Mouse (Mus musculus) WW6 (cell line): ENCODE measurements around the gene Fbxw9.
A peak's percentile ranks its signal among the peaks of the same experiment; 100 is the strongest.

ENCODE experiments used
- DNase-seq: peaks from one replicate; pipeline ENCODE4 v3.0.0-alpha.2; 2013; ENCODE audit warnings: low read depth, low spot score

The Fbxw9 gene

DNA sequence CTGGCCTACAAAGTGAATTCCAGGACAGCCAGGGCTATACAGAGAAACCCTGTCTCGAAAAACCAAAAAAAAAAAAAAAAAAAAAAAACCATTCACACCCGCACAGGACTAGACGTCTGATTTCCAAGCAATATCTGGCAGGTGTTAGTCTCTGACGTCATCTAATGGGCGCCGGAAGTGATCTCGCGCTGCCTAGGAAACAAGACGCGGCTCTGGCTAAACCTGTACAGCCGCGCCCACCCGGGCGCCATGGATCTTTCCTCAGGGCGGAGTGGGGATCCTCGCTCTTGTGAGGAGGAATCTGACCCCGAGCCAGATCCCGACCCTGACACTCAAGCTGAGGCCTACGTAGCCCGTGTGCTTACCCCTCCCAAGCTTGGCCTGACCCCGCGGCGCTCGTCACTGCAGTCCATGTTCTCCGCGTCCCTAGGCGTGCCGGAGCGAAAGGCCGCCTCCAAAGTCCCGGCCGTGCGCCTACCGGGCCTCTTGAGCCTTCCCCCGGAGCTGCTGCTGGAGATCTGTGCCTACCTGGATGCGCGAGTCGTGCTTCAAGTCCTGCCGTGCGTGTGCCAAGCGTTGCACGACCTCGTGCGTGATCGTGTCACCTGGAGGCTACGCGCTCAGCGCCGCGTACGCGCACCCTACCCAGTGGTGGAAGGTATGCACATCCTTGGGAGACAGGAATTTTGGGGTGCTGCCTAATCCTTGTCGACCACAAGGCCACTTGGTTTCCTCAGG lies at the start of gene Fbxw9:
TSS of gene Fbxw9 (plus strand) at position 177 of the 738 bp plus-strand sequence.
- DNase-seq: peak; percentile 92

DNA sequence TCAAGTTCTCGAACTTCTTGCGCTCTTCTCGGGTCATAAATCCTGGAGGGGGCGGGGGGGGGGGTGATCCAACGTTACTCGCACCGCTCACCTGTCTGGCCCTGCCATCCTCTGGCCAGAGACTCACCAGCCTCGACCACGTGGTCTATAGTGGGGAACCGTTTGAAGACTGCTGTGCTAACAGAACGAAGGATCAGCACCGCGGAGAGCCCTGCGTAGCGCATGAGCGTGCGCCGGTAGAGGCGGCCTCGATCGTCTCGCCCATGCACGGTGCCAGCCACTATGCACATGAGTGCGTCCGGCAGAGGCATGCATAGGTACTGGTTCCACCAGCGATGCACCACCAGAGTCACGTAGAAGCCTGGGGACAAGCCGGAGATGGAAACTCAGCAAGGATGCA lies 48.6 kb upstream of the Fbxw9 start:
- DNase-seq: no peak

DNA sequence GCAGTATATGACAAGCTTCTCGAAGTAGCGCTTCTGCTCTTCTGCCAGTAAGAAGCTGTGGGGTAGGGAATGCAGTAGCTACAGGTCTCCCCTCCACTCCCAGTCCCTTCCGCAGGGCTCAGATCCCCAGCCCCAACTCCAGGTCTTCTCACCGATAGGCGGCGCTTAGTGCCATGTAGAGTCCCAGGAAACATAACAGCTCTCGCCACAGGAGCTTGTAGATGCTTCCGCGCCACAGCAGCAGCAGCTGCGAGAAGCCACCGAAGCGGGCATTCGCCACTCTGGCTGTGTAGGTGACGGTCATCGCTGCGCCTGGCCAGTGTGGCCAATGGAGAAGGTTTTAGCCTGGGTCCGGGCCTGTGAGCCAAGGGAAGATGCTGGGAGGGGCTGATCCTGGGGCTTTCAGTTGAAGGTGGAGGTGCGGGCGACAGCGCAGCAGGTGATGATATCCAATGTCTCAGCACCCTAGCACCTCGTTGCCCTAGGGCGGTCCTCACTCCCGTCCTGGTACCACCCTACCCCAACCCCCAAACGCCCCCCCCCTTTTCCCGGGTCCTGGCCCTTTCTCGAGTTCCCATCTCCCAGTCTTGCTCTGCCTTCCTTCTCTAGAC lies 46.5 kb upstream of the Fbxw9 start:
- DNase-seq: no peak

DNA sequence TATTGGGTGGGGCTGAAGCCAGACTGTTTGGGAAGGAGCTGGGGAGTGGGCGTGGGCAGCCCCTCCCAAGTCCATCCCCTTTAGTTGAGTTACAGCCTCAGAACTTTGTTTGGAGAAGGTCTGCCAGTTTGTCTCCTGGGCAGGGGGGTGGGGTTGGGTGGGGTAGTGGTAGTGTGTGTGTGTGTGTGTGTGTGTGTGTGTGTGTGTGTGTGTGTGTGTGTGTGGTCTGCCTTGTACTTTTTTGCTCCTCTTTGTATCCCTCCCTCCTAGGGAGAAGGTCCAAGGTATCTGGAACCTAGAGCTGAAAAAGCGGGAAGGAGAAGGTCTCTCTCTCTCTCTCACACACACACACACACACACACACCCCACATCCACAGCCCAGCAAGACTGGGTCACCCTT lies 45.4 kb upstream of the Fbxw9 start, which contains the start of gene Best2:
TSS of gene Best2 (minus strand) at position 101 of the 400 bp plus-strand sequence.
- no peak for DNase-seq

DNA sequence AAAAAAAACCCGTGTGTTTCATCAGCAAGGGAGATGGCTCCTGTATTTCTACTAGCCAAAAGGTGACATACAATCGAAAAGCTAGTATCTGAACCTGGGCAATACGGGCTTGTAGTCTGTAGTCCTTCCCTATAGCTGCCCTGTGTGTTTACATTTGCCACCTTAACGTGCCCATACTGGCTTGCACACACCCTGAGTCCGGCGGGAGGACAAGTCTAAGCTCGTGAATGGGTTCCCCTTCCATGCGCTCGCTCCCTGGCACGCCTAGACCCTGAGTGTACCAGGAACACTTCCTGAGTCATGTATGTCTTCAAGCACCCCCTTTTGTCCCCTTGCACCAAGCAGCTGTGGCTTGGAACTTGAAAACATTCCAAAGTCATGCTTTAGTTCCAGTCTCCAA lies 43.1 kb upstream of the Fbxw9 start:
- DNase-seq: no peak

DNA sequence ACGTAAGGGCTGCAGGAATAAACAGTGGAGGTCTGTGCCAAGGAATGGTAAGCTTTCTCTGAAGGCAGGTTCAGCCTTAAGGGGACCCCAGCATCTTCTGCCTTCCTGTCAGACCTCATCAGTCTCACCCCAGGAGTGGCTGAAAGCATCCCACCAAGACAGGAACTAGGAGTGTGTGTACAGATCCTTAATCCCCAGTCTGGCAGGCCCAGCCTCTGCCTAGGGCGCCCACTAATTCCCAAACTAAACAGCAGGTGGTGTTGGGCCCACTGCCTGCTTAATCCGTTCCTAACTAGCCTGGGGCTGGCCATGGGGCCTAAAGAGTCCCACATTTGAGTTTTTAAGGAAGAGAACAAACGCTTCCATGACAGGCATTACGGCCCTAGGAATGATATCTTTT lies 42.6 kb upstream of the Fbxw9 start:
- DNase-seq: no peak

DNA sequence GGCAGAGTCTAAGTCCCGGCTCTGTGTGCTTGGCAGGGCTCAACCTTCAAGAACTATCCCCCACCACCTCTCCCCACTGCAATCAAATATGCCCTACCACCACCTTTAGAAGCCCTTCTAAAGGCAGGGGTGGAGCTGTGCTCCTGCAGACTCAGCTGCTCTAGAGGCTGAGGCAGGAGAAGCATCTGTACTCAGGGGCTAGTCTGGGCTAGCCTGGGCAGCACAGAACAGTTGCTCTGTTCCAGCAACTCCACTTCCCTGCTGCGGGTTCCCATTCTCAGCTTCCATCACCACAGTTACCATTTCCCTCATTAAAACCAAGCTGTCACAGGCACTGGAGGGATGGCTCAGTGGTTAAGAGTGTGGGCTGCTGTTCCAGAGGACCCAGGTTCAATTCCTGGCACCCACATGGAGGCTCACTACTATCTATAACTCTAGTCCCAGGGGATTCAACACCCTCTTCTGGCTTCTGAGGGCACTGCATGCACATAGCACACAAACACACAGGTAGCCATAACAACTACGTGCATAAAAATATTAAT lies 38.3 kb upstream of the Fbxw9 start:
- DNase-seq: no peak

DNA sequence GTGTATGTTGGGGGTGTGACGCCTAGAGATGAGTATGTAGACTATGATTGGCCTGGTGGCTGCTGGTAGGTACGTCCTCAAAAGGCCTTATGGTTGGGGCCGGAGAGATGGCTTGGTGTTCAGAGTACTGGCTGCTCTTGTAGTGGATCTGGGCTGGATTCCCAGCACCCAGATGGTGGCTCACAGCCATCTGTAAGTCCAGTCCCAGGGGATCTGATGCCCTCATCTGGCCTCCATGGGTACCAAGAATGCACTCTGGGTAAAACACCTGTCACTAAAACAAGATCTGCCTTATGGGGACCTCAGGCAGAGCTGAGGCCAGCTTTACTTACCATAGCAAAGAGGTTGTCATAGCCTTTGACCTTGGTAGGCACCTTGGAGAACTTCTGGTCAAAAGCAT lies 36.0 kb upstream of the Fbxw9 start:
- no peak for DNase-seq

DNA sequence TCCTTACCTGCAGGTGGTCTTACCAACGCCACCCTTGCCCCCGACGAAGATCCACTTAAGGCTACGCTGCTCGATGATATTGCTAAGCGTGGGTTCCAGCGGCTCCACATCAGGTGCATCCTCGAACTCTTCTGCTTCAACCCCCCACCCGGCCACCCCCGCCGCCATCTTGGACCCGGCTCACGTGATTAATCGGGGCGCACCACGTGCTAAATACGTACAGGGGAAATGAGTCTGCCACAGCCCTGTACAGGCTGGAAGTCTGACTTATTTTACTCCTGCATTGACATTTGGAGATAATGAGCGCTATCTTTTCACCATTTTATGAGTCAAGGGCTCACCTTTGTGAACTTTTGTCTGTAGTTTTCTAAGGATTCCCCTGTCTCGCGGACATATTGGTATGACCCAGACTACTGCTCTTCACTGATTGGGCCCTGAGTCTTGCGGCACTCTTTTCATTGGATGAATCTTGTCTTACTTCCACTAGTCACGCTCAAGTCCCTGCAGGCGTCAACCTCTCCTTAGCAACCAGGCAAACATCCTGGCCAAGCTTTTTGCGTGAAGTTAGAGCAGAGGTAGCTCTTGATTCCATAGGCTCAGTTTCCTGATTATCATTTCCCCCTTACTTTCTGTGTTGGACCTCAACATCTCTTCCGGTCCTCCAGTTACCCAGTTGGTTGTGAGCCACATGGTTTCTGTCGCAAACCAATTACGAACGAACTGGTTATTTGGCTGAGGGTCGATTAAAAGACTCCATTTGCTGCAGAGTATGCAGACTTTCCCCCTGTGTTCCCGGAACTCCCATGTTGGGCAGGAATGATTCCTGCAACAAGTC lies 34.5 kb upstream of the Fbxw9 start, which contains the start of gene Asna1:
TSS of gene Asna1 (minus strand) at position 184 of the 835 bp plus-strand sequence.
- no peak for DNase-seq

DNA sequence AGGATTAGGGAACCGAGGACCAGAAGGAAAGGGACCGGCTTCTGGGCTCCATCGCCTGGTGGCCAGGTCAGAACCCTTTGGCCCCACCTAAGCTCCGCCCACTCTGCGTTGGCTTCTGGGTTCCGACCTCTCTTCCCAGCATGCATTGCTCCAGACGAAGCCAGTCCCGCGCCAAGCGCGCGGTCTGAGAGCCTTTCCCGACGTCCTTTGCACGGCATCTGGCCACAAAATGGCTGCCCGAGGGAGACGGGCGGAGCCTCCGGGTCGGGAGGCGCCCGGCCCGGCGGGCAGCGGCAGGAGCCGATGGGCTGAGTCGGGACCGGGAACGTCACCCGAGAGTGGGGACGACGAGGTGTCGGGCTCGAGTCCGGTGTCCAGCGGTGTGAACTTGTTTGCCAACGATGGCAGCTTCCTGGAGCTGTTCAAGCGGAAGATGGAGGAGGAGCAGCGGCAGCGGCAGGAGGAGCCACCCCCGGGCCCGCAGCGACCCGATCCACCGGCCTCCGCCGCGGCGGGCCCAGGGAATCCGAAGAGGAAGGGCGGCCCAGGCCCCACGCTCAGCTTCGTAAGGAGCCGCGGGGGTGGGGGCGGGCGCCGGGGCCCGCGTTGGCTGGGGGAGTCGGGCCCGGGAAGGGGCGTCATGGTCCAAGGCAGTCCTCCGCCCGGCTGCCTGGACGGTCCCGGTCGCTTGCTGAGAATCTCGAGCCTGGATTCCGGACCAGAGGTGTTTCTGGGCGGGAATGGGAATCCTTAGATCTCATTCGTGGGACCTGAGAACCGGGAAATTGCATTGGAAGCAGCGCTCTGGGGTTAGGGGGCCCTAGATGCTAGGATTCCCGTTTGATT lies 33.0 kb upstream of the Fbxw9 start, which contains the start of gene Trir:
TSS of gene Trir (plus strand) at position 154 of the 846 bp plus-strand sequence.
- DNase-seq: peak; percentile 99

DNA sequence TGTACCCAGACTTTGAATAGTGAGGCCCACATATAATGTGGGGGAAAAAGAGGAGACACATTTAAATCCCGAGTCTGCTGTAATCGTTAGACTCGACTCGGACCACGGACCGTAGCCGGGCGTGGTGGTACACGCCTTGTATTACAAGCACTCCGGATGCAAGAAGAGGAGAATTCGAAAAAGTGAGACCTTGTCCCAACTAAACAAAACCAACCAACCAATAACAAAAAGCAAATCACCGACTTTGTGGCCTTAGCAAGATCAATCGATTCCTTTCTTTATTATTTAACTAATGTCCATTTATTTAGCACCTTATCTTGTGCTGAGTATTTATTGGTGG lies 32.4 kb upstream of the Fbxw9 start:
- DNase-seq: no peak

DNA sequence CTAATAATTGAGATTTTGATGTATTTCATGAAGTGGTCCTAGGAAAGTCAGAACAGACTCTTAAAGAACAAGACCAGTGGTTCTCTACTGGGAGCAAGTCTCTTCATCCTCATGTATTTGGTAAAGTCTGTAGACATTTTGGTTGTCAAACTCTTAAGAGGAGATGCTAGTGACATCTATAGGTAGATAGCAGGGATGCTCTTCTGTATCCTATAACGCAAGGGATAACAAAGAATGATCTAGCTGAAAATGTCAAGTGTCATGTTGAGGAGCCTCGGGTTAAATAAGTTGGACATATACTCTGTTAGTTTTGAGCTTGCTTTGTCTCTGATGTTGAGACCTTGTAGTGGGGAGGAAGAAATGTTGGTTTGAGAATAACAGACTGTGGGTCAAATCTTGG lies 31.9 kb upstream of the Fbxw9 start:
- DNase-seq: no peak

DNA sequence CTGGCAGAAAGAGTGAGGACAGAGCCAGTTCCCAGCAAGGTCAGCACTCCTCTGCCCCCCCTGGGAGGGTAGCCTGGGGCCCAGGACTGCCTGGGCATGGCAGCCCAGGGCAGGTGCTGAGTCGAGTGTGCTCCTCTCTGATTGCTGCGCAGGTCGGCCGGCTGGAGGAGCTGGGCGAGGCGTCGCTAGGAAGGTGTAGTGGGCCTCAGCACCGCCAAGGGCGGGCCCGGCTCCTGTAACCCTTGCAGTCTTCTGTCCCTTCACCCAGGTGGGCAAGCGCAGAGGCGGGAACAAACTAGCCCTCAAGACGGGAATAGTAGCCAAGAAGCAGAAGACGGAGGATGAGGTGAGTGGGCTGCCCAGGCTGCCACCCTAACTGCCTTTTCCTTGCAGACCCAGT lies 30.6 kb upstream of the Fbxw9 start:
- no peak for DNase-seq

DNA sequence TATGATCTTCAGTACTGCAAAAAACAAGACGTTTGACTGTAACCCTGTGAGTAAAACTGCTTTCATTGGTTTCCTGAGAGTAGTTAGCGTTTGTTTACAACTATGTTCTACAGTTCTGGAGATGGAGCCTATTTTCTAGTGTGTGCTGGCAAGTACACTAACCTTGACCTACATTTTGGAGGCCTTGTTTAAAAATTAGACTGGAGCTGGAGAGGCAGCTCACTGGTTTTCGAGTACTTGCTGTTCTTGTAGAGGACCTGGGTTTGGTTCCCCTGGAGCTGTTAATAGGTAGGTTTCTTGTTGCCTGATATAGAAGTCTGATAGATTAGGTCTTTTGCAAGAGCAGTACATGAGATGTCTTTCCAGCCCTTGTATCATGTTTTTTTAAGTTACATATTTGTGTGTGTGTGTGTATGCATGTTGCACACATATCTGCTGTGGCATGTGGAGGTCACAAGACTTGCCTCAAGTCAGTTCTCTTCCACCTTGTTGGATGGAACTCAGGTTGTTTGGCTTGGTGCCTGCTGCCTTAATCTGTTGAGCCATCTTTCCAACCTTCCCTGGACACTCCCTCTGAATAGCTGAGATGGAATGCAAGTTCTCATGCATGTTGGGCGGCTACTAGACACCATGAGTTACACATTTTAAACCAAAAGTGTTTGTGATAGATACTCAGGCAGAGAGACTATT lies 27.1 kb upstream of the Fbxw9 start:
- no peak for DNase-seq

DNA sequence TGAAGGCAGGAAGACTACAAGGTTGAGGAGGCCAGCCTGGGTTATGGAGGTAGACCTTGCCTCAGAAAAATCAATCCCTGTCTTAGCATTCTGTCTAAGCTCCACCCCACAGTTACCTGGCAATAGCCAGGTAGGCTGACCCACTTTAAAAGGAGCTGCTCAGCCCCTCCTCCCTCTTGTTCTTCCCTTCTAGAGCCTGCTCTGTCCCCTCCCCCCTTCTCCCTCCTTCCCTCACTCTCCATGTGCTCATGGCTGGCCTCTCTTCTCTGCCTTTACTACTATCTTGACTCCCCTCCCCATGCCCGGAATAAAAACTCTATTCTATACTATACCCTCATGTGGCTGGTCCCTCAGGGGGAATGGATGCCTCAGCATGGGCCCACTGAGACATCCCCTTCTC lies 26.0 kb upstream of the Fbxw9 start:
- no peak for DNase-seq

DNA sequence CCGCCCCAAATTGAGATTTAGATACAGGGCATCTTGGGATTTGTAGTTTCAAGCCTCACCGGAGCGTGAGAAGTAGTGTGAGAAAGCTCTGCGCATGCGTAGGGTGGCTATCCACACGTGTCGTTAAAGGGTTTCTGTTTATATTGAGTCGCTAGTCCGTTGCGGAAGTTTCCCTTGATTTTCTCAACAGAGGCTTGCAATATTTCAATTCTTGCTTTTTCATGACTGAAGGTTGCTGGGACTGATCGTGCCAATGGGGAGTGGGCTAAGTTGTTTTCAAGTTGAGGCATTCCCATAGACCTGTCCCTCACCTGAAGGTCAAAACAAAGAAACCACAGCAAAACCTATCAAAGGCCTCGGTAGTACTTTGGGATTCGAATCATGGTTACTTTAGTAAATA lies 25.1 kb upstream of the Fbxw9 start:
- DNase-seq: no peak

DNA sequence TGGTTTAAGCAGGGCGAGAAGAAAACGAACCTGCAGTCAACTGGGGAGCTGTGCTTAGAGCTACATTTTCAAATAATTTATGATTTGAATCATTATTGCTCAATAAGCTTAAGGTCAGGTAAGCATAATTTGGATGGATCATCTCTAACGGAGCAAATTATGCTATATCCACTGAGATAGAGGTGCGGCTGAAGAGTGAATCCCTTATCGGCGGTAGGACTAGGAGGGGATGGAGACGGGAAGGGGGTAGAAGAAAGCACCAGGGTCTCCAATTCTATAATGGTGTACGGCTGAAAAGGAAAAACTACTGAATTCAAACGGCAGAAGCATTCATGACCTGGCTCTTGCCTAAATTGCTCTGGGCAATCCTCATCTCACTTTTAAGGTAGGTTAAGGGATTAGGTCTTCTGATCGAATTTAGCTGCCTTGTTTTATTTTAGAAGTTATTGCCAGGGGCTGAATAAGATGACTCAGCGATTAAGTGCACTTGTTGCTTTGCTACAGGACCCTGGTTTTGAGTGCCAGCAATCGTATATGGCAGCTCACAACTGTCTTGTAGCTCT lies 24.6 kb upstream of the Fbxw9 start:
- no peak for DNase-seq

DNA sequence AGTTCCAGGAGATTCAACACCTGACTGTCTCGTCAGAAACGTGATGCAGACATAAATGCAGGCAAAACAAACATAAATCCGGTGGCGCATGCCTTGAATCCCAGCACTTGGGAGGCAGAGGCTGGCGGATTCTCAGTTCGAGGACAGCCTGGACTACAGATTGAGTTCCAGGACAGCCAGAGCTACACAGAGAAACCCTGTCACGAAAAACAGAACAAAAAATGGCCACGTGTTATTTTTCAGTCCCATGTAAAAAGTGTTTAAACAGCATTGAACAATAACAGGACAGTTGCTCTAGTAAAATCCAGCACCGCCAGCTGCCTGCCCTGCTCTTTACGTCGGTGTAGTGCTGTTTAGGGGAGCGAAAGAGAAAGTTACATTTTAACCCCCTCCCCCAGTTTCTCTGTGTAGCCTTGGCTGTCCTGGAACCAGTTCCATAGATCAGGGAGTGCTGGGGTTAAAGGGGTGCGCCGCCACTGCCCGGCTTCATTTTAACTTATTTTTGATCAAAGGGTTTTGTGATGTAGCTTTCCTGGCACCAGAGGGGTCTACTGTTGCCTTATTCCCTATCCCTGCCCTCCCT lies 24.0 kb upstream of the Fbxw9 start:
- DNase-seq: no peak

DNA sequence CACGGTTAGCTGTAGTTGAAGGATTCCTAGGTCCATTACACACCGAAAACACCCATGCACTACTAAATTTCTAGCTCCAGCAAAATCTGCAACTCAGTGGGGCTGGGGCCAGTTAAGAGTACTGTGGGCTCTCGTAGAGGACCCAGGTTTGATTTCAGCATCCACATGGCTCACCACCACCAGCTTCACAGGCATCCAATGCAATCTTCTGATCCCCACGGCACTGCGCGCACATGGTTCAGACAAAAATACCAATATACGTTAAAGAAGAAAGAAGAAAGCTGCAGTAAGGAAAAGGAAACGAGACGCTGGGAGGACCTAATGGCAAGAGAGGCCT lies 23.5 kb upstream of the Fbxw9 start:
- no peak for DNase-seq

DNA sequence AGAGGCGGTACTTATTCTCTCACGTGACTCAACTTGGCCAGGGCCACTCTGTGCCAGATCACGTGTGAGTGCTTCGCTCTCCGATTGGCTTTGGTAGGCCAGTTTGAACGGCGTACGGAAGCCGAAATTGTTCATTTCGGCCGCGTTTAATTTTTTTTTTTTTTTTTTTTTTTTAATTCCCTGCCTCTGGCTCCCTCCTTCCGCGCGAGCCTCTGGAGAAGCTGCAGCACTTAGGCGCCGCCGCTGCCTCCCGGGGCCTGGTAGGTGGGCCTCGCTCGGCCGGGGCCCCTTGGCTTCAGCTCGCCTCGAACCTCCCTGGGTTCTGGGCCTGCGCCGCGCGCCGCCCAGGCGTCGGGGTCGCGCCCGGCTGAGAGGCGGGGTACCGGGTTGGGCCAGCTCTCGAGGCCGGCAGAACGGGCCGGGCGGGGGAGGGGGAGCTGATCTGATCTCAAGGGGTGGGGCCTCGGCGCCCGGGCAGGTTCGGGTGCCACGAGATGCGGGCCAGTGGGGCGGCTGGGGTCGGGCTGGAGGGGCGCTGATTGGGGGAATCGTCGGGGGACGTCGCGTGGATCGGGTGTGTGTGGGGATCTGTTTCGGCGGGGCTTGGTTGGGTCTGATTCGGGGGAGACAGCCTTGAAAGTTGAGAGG lies 23.0 kb upstream of the Fbxw9 start, which contains the start of gene Tnpo2:
TSS of gene Tnpo2 (plus strand) at position 198 of the 648 bp plus-strand sequence.
- DNase-seq: peak; percentile 91
